Mouse (Mus musculus) liver, embryonic 12.5 days (tissue): Measurements from ENCODE around the gene Inpp4b. TPM values are rescaled to one million over a fixed set of nuclear protein-coding genes. Genes with fewer than 3 reads are reported as not detected.

Source experiments
- ATAC-seq: fragments of 200-750 bp; cut with Nextera tagmentation; 2 replicates; pipeline ENCODE4 v1.8.0; 2017; ENCODE audit warnings: moderate number of reproducible peaks, mild to moderate bottlenecking, moderate library complexity
- H3K27ac ChIP-seq: fragments of 300-500 bp; sonication (generic); 2 replicates; pipeline ENCODE4 v1.5.1; 2016; ENCODE audit warnings: mild to moderate bottlenecking
- H3K27me3 ChIP-seq: fragments of 300-500 bp; sonication (generic); replicated peaks from 2 replicates; pipeline ENCODE4 v1.6.1; 2016; ENCODE audit warnings: mild to moderate bottlenecking, moderate library complexity
- H3K36me3 ChIP-seq: fragments of 300-500 bp; sonication (generic); 2 replicates; pipeline ENCODE4 v1.6.1; 2016; ENCODE audit warnings: mild to moderate bottlenecking, moderate library complexity
- H3K4me1 ChIP-seq: fragments of 300-500 bp; sonication (generic); 2 replicates; pipeline ENCODE4 v1.6.1; 2016
- H3K4me2 ChIP-seq: fragments of 300-500 bp; sonication (generic); 2 replicates; pipeline ENCODE4 v1.6.1; 2016; ENCODE audit warnings: mild to moderate bottlenecking, moderate library complexity
- H3K4me3 ChIP-seq: fragments of 300-500 bp; sonication (generic); 2 replicates; pipeline ENCODE4 v1.5.1; 2016; ENCODE audit warnings: mild to moderate bottlenecking, moderate library complexity
- H3K9ac ChIP-seq: fragments of 300-500 bp; sonication (generic); 2 replicates; pipeline ENCODE4 v1.6.1; 2016; ENCODE audit warnings: mild to moderate bottlenecking, moderate library complexity
- H3K9me3 ChIP-seq: fragments of 300-500 bp; sonication (generic); replicated peaks from 2 replicates; pipeline ENCODE4 v1.6.1; 2016; ENCODE audit warnings: mild to moderate bottlenecking, moderate library complexity
- WGBS: fragments of 180-500 bp; shearing (Covaris S2); methylation state at CpG from one replicate; pipeline ENCODE4 v1.1.7; 2016; ENCODE audit not compliant: insufficient replicate concordance; 5-methylcytosine and 5-hydroxymethylcytosine counted together
- polyA plus RNA-seq: library from polyadenylated mRNA; unstranded; fragments of >200 nt; fragmentation: Nextera tagmentation; extraction: Ambion mirVana; gene quantifications from 2 replicates; pipeline ENCODE4 v1.2.1, GENCODE M21; 2016

The Inpp4b gene
- polyA plus RNA-seq, 1 experiment from 2014 or later: 2.5 TPM

- 54% methylated on average over 3 of the region's 3 CpGs for WGBS
- Histone ChIP-seq H3K9me3 (no peaks in the 10 kb centered on the region), H3K27ac (no peak overlapping the region), H3K9ac (no peak overlapping the region), H3K4me3 (no peak overlapping the region), H3K4me2 (no peak overlapping the region), H3K27me3 (no peaks in the 10 kb centered on the region), H3K4me1 (no peaks in the 10 kb centered on the region), H3K36me3 (no peaks in the 10 kb centered on the region)
- ATAC-seq: no peak
These were observed 251.9 kb downstream of the Inpp4b start for GRCm38 (mm10) chr8:81594134-81594714.

- H3K9ac ChIP-seq: no peak overlapping the region
- H3K4me3 ChIP-seq: no peak overlapping the region
- WGBS: 71% methylated on average over 4 of the region's 4 CpGs
- no peak overlapping the region for H3K4me2 ChIP-seq
- no peak for ATAC-seq
- H3K4me1 ChIP-seq: no peaks in the 10 kb centered on the region
- H3K9me3 ChIP-seq: no peaks in the 10 kb centered on the region
- no peaks in the 10 kb centered on the region for H3K27me3 ChIP-seq
- H3K36me3 ChIP-seq: no peaks in the 10 kb centered on the region
- no peak overlapping the region for H3K27ac ChIP-seq
These were observed 256.9 kb downstream of the Inpp4b start for GRCm38 (mm10) chr8:81599209-81599608.

GRCm38 (mm10) chr8:81601136-81601535, 258.8 kb downstream of the Inpp4b start:
- ATAC-seq: no peak
- H3K4me2 ChIP-seq: no peak overlapping the region

GRCm38 (mm10) chr8:81608082-81608481, 265.7 kb downstream of the Inpp4b start:
- no peaks in the 10 kb centered on the region for H3K27me3 ChIP-seq
- WGBS: 71% methylated on average over 1 of the region's 1 CpGs
- H3K4me2 ChIP-seq: no peak overlapping the region
- H3K4me3 ChIP-seq: no peak overlapping the region
- no peak for ATAC-seq
- H3K36me3 ChIP-seq: no peaks in the 10 kb centered on the region
- no peaks in the 10 kb centered on the region for H3K4me1 ChIP-seq
- no peak overlapping the region for H3K27ac ChIP-seq
- no peak overlapping the region for H3K9ac ChIP-seq
- no peaks in the 10 kb centered on the region for H3K9me3 ChIP-seq

More at GRCm38 (mm10) chr8:81601136-81601535, 258.8 kb downstream of the Inpp4b start:
- no peak overlapping the region for H3K27ac ChIP-seq
- H3K9me3 ChIP-seq: no peaks in the 10 kb centered on the region
- H3K4me1 ChIP-seq: no peaks in the 10 kb centered on the region
- H3K4me3 ChIP-seq: no peak overlapping the region
- H3K36me3 ChIP-seq: no peaks in the 10 kb centered on the region
- H3K9ac ChIP-seq: no peak overlapping the region
- no peaks in the 10 kb centered on the region for H3K27me3 ChIP-seq

GRCm38 (mm10) chr8:81609064-81609463, 266.7 kb downstream of the Inpp4b start:
- ATAC-seq: no peak
- no peak overlapping the region for H3K4me2 ChIP-seq
- H3K27me3 ChIP-seq: no peaks in the 10 kb centered on the region
- 54% methylated on average over 4 of the region's 4 CpGs for WGBS
- no peak overlapping the region for H3K9ac ChIP-seq
- no peak overlapping the region for H3K27ac ChIP-seq
- H3K4me1 ChIP-seq: no peaks in the 10 kb centered on the region
- no peaks in the 10 kb centered on the region for H3K36me3 ChIP-seq
- no peaks in the 10 kb centered on the region for H3K9me3 ChIP-seq
- no peak overlapping the region for H3K4me3 ChIP-seq

- Histone ChIP-seq H3K4me3 (no peak overlapping the region), H3K36me3 (no peaks in the 10 kb centered on the region), H3K9ac (no peak overlapping the region), H3K27ac (no peak overlapping the region), H3K9me3 (no peaks in the 10 kb centered on the region), H3K27me3 (no peaks in the 10 kb centered on the region), H3K4me1 (no peaks in the 10 kb centered on the region), H3K4me2 (no peak overlapping the region)
- WGBS: 69% methylated on average over 2 of the region's 2 CpGs
- no peak for ATAC-seq
These were observed 270.3 kb downstream of the Inpp4b start for GRCm38 (mm10) chr8:81612611-81613010.

GRCm38 (mm10) chr8:81614135-81614534, 271.8 kb downstream of the Inpp4b start:
- H3K4me2 ChIP-seq: no peak overlapping the region
- H3K4me3 ChIP-seq: no peak overlapping the region
- no peaks in the 10 kb centered on the region for H3K36me3 ChIP-seq
- no peak overlapping the region for H3K27ac ChIP-seq
- no peak for ATAC-seq
- H3K9ac ChIP-seq: no peak overlapping the region
- H3K4me1 ChIP-seq: no peaks in the 10 kb centered on the region
- 54% methylated on average over 1 of the region's 1 CpGs for WGBS
- no peaks in the 10 kb centered on the region for H3K27me3 ChIP-seq
- no peaks in the 10 kb centered on the region for H3K9me3 ChIP-seq

GRCm38 (mm10) chr8:81614605-81615004, 272.2 kb downstream of the Inpp4b start:
- ATAC-seq: no peak
- H3K4me3 ChIP-seq: no peak overlapping the region
- 63% methylated on average over 2 of the region's 2 CpGs for WGBS
- H3K4me2 ChIP-seq: no peak overlapping the region
- no peak overlapping the region for H3K27ac ChIP-seq
- no peaks in the 10 kb centered on the region for H3K9me3 ChIP-seq
- no peaks in the 10 kb centered on the region for H3K4me1 ChIP-seq
- H3K36me3 ChIP-seq: no peaks in the 10 kb centered on the region
- no peak overlapping the region for H3K9ac ChIP-seq
- no peaks in the 10 kb centered on the region for H3K27me3 ChIP-seq

GRCm38 (mm10) chr8:81615552-81615951, 273.2 kb downstream of the Inpp4b start:
- Histone ChIP-seq H3K9me3 (no peaks in the 10 kb centered on the region), H3K27ac (no peak overlapping the region), H3K4me2 (no peak overlapping the region), H3K9ac (no peak overlapping the region), H3K27me3 (no peaks in the 10 kb centered on the region), H3K36me3 (no peaks in the 10 kb centered on the region), H3K4me3 (no peak overlapping the region), H3K4me1 (no peaks in the 10 kb centered on the region)
- ATAC-seq: no peak
- WGBS: 27% methylated on average over 1 of the region's 1 CpGs

GRCm38 (mm10) chr8:81618918-81619317, 276.6 kb downstream of the Inpp4b start:
- Histone ChIP-seq H3K4me1 (no peaks in the 10 kb centered on the region), H3K4me3 (no peak overlapping the region), H3K9ac (no peak overlapping the region), H3K4me2 (no peak overlapping the region), H3K36me3 (no peaks in the 10 kb centered on the region), H3K27ac (no peak overlapping the region), H3K9me3 (no peaks in the 10 kb centered on the region), H3K27me3 (no peaks in the 10 kb centered on the region)
- 77% methylated on average over 3 of the region's 3 CpGs for whole genome bisulfite sequencing
- ATAC-seq: no peak

GRCm38 (mm10) chr8:81635015-81635414, 292.7 kb downstream of the Inpp4b start:
- Histone ChIP-seq H3K4me2 (no peak overlapping the region), H3K9ac (no peak overlapping the region), H3K27ac (no peak overlapping the region), H3K4me1 (no peaks in the 10 kb centered on the region), H3K27me3 (no peaks in the 10 kb centered on the region), H3K36me3 (no peaks in the 10 kb centered on the region), H3K4me3 (no peak overlapping the region), H3K9me3 (no peaks in the 10 kb centered on the region)
- WGBS: 69% methylated on average over 1 of the region's 1 CpGs
- no peak for ATAC-seq

GRCm38 (mm10) chr8:81635912-81636583, 293.7 kb downstream of the Inpp4b start:
- no peak overlapping the region for H3K4me3 ChIP-seq
- no peaks in the 10 kb centered on the region for H3K4me1 ChIP-seq
- H3K9ac ChIP-seq: no peak overlapping the region
- no peak for ATAC-seq
- no peaks in the 10 kb centered on the region for H3K36me3 ChIP-seq
- H3K9me3 ChIP-seq: no peaks in the 10 kb centered on the region
- WGBS: 80% methylated on average over 2 of the region's 2 CpGs
- no peak overlapping the region for H3K27ac ChIP-seq
- H3K27me3 ChIP-seq: no peaks in the 10 kb centered on the region
- H3K4me2 ChIP-seq: no peak overlapping the region

GRCm38 (mm10) chr8:81638478-81638877, 296.1 kb downstream of the Inpp4b start:
- Histone ChIP-seq H3K36me3 (no peaks in the 10 kb centered on the region), H3K4me2 (no peak overlapping the region), H3K27me3 (no peaks in the 10 kb centered on the region), H3K9ac (no peak overlapping the region), H3K9me3 (no peaks in the 10 kb centered on the region), H3K4me3 (no peak overlapping the region), H3K27ac (no peak overlapping the region), H3K4me1 (no peaks in the 10 kb centered on the region)
- ATAC-seq: no peak
- WGBS: 67% methylated on average over 3 of the region's 3 CpGs
